Mouse (Mus musculus) cerebellum, adult 8-10 months (tissue): ENCODE measurements at regions not wholly inside any gene's neighbourhood (a gene's known extent, or its start where the extent isn't known, plus 50 kb on each side); places are given as distances from the start of the nearest gene placed in this dataset.
"Not testable (repeated sequence)": the region's sequence is repeated elsewhere in the genome, so short reads cannot be mapped to it uniquely, and the experiment has no call there.

Experiments
- DNase-seq: peaks from one replicate; pipeline ENCODE4 v3.0.0; 2022

- peak; percentile 75 for DNase-seq
These were observed 364.5 kb downstream of the Lrig3 start for GRCm38 (mm10) chr10:126330305-126330969.

DNA sequence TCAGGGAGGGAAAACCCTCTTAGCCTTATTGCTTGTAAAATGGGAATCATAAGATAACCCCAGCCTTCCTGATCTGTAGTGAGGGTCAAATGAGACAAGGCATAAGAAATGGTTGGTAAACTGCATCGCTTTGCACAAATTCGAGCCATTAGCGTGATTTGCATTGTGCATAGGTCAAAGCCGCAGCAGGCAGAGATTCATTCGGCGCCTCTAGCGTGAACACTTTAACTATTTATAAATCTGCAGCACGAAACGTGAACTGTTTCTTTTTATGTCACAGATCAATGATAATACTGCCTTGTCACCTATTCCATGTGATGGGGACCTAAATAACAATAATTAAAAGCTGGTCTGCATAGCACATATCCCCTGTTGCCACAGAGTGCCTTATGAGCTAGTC, 354.9 kb downstream of the Lrig3 start:
- no peak for DNase-seq

GRCm38 (mm10) chr10:126319795-126320194, 353.8 kb downstream of the Lrig3 start:
- DNase-seq, result no peak

DNA sequence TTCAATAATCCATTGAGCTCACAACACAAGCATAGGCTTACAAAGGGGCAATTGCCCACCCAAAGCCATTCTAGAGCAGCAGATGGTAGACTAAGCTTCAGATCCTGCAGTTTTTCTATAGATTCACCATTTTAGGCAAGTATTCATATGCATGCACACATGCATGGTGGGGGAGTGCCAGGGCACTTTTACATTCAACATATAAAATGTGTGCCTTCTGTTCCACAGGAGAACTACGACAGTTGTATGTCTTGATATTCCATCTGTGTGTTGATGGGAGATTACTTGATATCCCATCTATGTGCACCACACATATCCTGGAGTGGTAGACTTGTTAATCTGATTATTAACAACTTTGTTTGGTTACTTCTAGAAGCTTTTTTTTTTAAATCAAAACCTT, 334.0 kb downstream of the Lrig3 start:
- DNase-seq, result no peak

- DNase-seq, result no peak
These were observed 332.2 kb downstream of the Lrig3 start for GRCm38 (mm10) chr10:126298211-126298610.

GRCm38 (mm10) chr10:126295853-126296252, 329.9 kb downstream of the Lrig3 start:
- no peak for DNase-seq

DNA sequence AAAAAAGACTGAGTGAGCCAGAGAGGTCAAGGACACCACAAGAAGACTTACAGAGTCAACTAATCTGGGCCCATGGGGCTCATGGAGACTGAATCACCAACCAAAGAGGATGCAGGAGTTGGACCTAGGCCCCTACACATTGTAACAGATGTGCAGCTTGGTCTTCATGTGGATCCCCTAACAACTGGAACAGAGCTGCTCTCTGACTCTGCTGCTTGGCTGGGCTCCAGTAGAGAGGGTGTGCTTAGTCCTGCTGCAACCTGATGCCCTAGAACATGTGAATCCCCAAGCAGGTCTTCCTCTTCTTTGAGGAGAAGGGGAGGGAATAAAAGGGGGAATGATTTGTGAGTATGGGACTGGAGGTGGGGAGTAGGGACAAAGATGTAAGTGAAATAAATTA, 325.8 kb downstream of the Lrig3 start:
- no peak for DNase-seq

GRCm38 (mm10) chr10:126285096-126285495, 319.1 kb downstream of the Lrig3 start:
- DNase-seq, result not testable (repeated sequence)

GRCm38 (mm10) chr10:126270376-126270775, 304.4 kb downstream of the Lrig3 start:
- no peak for DNase-seq

GRCm38 (mm10) chr10:126267321-126267998, 301.5 kb downstream of the Lrig3 start:
- DNase-seq, result no peak

DNA sequence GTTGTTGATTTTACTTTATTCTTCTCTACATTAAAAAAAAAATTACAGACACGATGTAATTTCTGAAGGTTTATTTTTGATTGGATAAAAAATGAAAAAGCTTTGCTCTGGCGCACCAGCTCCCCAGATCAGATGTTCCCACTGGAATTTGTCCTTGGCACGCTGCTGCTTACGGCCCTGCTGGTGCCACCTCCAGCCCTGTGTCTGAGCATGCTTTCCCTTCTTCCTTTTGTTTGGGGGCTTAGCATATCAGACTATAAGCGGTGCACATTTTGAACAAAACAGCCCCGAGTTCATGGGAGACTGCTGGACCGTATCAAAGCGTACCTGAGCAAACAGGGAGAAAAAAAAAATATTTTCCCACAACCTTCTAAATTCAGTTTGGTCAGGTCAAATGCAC, 291.2 kb downstream of the Lrig3 start:
- no peak for DNase-seq

GRCm38 (mm10) chr10:126254198-126254597, 288.2 kb downstream of the Lrig3 start:
- no peak for DNase-seq

GRCm38 (mm10) chr10:126249176-126249575, 283.2 kb downstream of the Lrig3 start:
- DNase-seq, result no peak

- no peak for DNase-seq
These were observed 277.1 kb downstream of the Lrig3 start for GRCm38 (mm10) chr10:126243051-126243450.

- no peak for DNase-seq
These were observed 273.6 kb downstream of the Lrig3 start for GRCm38 (mm10) chr10:126239536-126239935.
